Mouse (Mus musculus) heart, postnatal 0 days (tissue): ENCODE results near the gene Plaa.

Experiments used
- CTCF ChIP-seq: IDR thresholded peaks from 2 replicates; pipeline ENCODE4 v1.5.1; 2016; ENCODE audit warnings: antibody characterized with exemption, control low read depth, low read depth
- EP300 ChIP-seq: IDR thresholded peaks from 2 replicates; pipeline ENCODE4 v1.6.1; 2016; ENCODE audit warnings: antibody characterized with exemption, low read depth

GRCm38 (mm10) chr4:94561954-94562648 is 40.9 kb downstream of the Plaa start:
- no peak for TF ChIP-seq CTCF
- TF ChIP-seq EP300: no peak
